Mouse (Mus musculus): Measurements from ENCODE around the gene Rab10.
A peak's percentile ranks its signal among the peaks of the same experiment; 100 is the strongest.

Gene Rab10

GRCm38 (mm10) chr12:3291849-3292248 lies 17.9 kb downstream of the Rab10 start:
- no peak for DNase-seq

- DNase-seq, result no peak
These were observed 18.7 kb downstream of the Rab10 start for GRCm38 (mm10) chr12:3291038-3291437.

- no peak for DNase-seq
These were observed 21.3 kb downstream of the Rab10 start for GRCm38 (mm10) chr12:3288440-3288839.

GRCm38 (mm10) chr12:3285919-3286318 lies 23.9 kb downstream of the Rab10 start:
- no peak for DNase-seq

- no peak for DNase-seq
These were observed 24.4 kb downstream of the Rab10 start for GRCm38 (mm10) chr12:3285377-3285776.

GRCm38 (mm10) chr12:3284463-3284862 lies 25.3 kb downstream of the Rab10 start:
- no peak for DNase-seq

- no peak for DNase-seq
These were observed 25.8 kb downstream of the Rab10 start for GRCm38 (mm10) chr12:3283829-3284440.

GRCm38 (mm10) chr12:3282954-3283353 lies 26.8 kb downstream of the Rab10 start:
- no peak for DNase-seq

GRCm38 (mm10) chr12:3282520-3282919 lies 27.2 kb downstream of the Rab10 start:
- no peak for DNase-seq

GRCm38 (mm10) chr12:3278880-3279339 lies 30.9 kb downstream of the Rab10 start:
- DNase-seq, result no peak

- DNase-seq, result no peak
These were observed 39.0 kb downstream of the Rab10 start for GRCm38 (mm10) chr12:3270818-3271217.

- DNase-seq, result no peak
These were observed 42.4 kb downstream of the Rab10 start for GRCm38 (mm10) chr12:3267397-3267796.

- no peak for DNase-seq
These were observed 44.6 kb downstream of the Rab10 start for GRCm38 (mm10) chr12:3265188-3265587.

GRCm38 (mm10) chr12:3264449-3264848 lies 45.3 kb downstream of the Rab10 start:
- no peak for DNase-seq

GRCm38 (mm10) chr12:3261596-3261995 lies 48.2 kb downstream of the Rab10 start:
- DNase-seq, result no peak

GRCm38 (mm10) chr12:3255966-3256365 lies 53.8 kb downstream of the Rab10 start:
- DNase-seq, result no peak

- DNase-seq, result no peak
These were observed 54.3 kb downstream of the Rab10 start for GRCm38 (mm10) chr12:3255435-3255834.

- DNase-seq, result no peak
These were observed 56.2 kb downstream of the Rab10 start for GRCm38 (mm10) chr12:3253591-3253990.

- no peak for DNase-seq
These were observed 63.7 kb downstream of the Rab10 start for GRCm38 (mm10) chr12:3246091-3246490.

- no peak for DNase-seq
These were observed 70.2 kb downstream of the Rab10 start for GRCm38 (mm10) chr12:3239544-3239943.

- DNase-seq, result no peak
These were observed 71.3 kb downstream of the Rab10 start for GRCm38 (mm10) chr12:3238361-3239051.

GRCm38 (mm10) chr12:3237799-3238198 lies 72.0 kb downstream of the Rab10 start:
- no peak for DNase-seq

GRCm38 (mm10) chr12:3236831-3237681 lies 72.7 kb downstream of the Rab10 start:
- DNase-seq, result peak; percentile 36

Data from right cerebral cortex, postnatal 4 days (tissue).